21 mouse cellular contexts compared by ENCODE assay signal in genomic region chr11:67047199-67047598, GRCm38 (mm10). TPM values are rescaled to one million over a fixed set of nuclear protein-coding genes. Genes with fewer than 3 reads are reported as not detected.
DNase-seq lines count a peak whose midpoint lies in the region; ATAC-seq and TF ChIP-seq lines count a peak whose summit lies in the region.
"Had no signal": no experiment of that assay in that cellular context is flagged by ENCODE, and none has a peak within 500 bp of the region (broad histone marks: within the 10 kb centered on the region; RNA-seq: fewer than 3 reads in every experiment).

No protein-coding gene starts in this region.

- no peak for TF ChIP-seq CTCF in liver, adult 2 months (IDR thresholded peaks at IDR 0.05; ENCODE audit: low read depth, low read length)
- TF ChIP-seq CTCF in bone marrow macrophage, adult 2 months (IDR thresholded peaks at IDR 0.05; ENCODE audit: low read depth, low read length), result no peak

- H3K9me3 ChIP-seq in liver, embryonic 11.5 days (ENCODE audit: control insufficient read depth, low read length), result no peaks in the 10 kb centered on the region
- H3K9me3 ChIP-seq: embryonic facial prominence, embryonic 15.5 days; forebrain, embryonic 10.5 days; heart, embryonic 15.5 days; hindbrain, embryonic 10.5 days; hindbrain, embryonic 15.5 days had no signal

- H3K27ac ChIP-seq in liver, adult 2 months (replicated peaks; ENCODE audit: insufficient read depth, low read depth, low read length), result peak overlapping the region; percentile 2; the same call in 1 of the 2 replicates
- H3K27ac ChIP-seq in liver, embryonic 11.5 days (ENCODE audit: low read depth, low read length), result no peak overlapping the region
- peak overlapping the region; percentile 73 for H3K27ac ChIP-seq in bone marrow macrophage, adult 2 months (ENCODE audit: insufficient read depth, low read depth, low read length)
- peak overlapping the region; percentile 4; the same call in 1 of the 2 replicates for H3K27ac ChIP-seq in macrophage
- H3K27ac ChIP-seq: embryonic facial prominence, embryonic 15.5 days; forebrain, embryonic 10.5 days; heart, adult 2 months; heart, embryonic 15.5 days; hindbrain, embryonic 10.5 days; hindbrain, embryonic 15.5 days had no signal

- 40% methylated on average over 5 of the region's 5 CpGs for WGBS in liver, adult 2 months
- 82% methylated on average over 5 of the region's 5 CpGs for WGBS in liver, embryonic 11.5 days
- WGBS in macrophage (ENCODE audit: missing documents), result 29% methylated on average over 4 of the region's 5 CpGs

- H3K4me2 ChIP-seq in liver, embryonic 11.5 days, result no peak overlapping the region
- H3K4me2 ChIP-seq: embryonic facial prominence, embryonic 15.5 days; heart, embryonic 11.5 days; heart, embryonic 15.5 days; hindbrain, embryonic 15.5 days had no signal

- no peak overlapping the region for H3K9ac ChIP-seq in liver, adult 2 months (ENCODE audit: low read depth, low read length)
- H3K9ac ChIP-seq in liver, embryonic 11.5 days (ENCODE audit: low read depth, low read length), result no peak overlapping the region
- H3K9ac ChIP-seq: embryonic facial prominence, embryonic 15.5 days; heart, embryonic 15.5 days; hindbrain, embryonic 15.5 days had no signal

- no peaks in the 10 kb centered on the region for H3K27me3 ChIP-seq in liver, adult 2 months (ENCODE audit: control insufficient read depth, insufficient read depth, low read length)
- H3K27me3 ChIP-seq in liver, embryonic 11.5 days (replicated peaks; ENCODE audit: control insufficient read depth, insufficient read depth, low read length), result no peaks in the 10 kb centered on the region
- H3K27me3 ChIP-seq: embryonic facial prominence, embryonic 15.5 days; heart, embryonic 15.5 days; hindbrain, embryonic 15.5 days had no signal

- no peak for TF ChIP-seq POLR2A in liver, adult 2 months (IDR thresholded peaks at IDR 0.05; ENCODE audit: extremely low read depth, insufficient read depth, low read length)
- no peak for TF ChIP-seq POLR2A in bone marrow macrophage, adult 2 months (IDR thresholded peaks at IDR 0.05; ENCODE audit: borderline replicate concordance, low read depth, low read length)

- no peak for ATAC-seq in liver, embryonic 11.5 days (replicated peaks; ENCODE audit: low FRiP score)
- peak; percentile 41; the same call in 1 of the 2 replicates for ATAC-seq in neutrophil, adult 5-6 weeks (ENCODE audit: extremely low read depth, insufficient number of reproducible peaks, low FRiP score, poor library complexity, severe bottlenecking)
- ATAC-seq: forebrain, embryonic 14.5 days had no signal

- H3K36me3 ChIP-seq in liver, adult 2 months (ENCODE audit: control insufficient read depth, insufficient read depth, low read length), result no peaks in the 10 kb centered on the region; the same call in 1 of the 2 replicates
- 0 out of 2 replicates have a peak, but pooled peaks cover 2% of the 10 kb centered on the region for H3K36me3 ChIP-seq in liver, embryonic 11.5 days (ENCODE audit: control insufficient read depth, insufficient read depth, low read length)
- 0 out of 2 replicates have a peak, but pooled peaks cover 5% of the 10 kb centered on the region for H3K36me3 ChIP-seq in macrophage (ENCODE audit: inconsistent target)

- DNase-seq in liver, adult 2 months (ENCODE audit: extremely low read depth, low read depth, low spot score), result peak; percentile 76
- no peak for DNase-seq in liver, embryonic 11.5 days (ENCODE audit: low spot score)
- no peak for DNase-seq in spleen, adult 12 weeks (ENCODE audit: low spot score)
- DNase-seq in cerebellum, postnatal 14 days, result no peak
- DNase-seq: adrenal gland, postnatal 14 days; cerebellum, adult 18-20 months; cerebellum, adult 9-11 months; embryo, embryonic 11 days; heart, adult 2 months; heart, postnatal 14 days had no signal

- H3K79me2 ChIP-seq in liver, adult 2 months (ENCODE audit: control insufficient read depth, insufficient read depth, low read length), result peaks cover 14% of the 10 kb centered on the region; the same call in 1 of the 2 replicates
- H3K79me2 ChIP-seq in macrophage (ENCODE audit: inconsistent target), result peaks cover 75% of the 10 kb centered on the region; the same call in 1 of the 2 replicates

- H3K4me3 ChIP-seq in liver, adult 2 months (ENCODE audit: insufficient read depth, low read depth, low read length), result no peak overlapping the region
- no peak overlapping the region for H3K4me3 ChIP-seq in liver, embryonic 11.5 days (ENCODE audit: low read depth, low read length)
- no peak overlapping the region for H3K4me3 ChIP-seq in bone marrow macrophage, adult 2 months (ENCODE audit: insufficient read depth, low read length)
- H3K4me3 ChIP-seq in macrophage (ENCODE audit: inconsistent target), result no peak overlapping the region
- H3K4me3 ChIP-seq: embryonic facial prominence, embryonic 15.5 days; erythroblast, embryonic 14.5 days; forebrain, embryonic 10.5 days; heart, adult 2 months; heart, embryonic 15.5 days; hindbrain, embryonic 10.5 days; hindbrain, embryonic 15.5 days had no signal

- H3K4me1 ChIP-seq in liver, adult 2 months (ENCODE audit: control insufficient read depth, insufficient read depth, low read length), result peaks cover 27% of the 10 kb centered on the region
- H3K4me1 ChIP-seq in liver, embryonic 11.5 days (replicated peaks; ENCODE audit: control insufficient read depth, insufficient read depth, low read length), result peaks cover 3% of the 10 kb centered on the region
- H3K4me1 ChIP-seq in bone marrow macrophage, adult 2 months (ENCODE audit: control insufficient read depth, insufficient read depth, low read length), result peaks cover 39% of the 10 kb centered on the region

RNA-seq across cellular contexts. Expression of gene Adprm, which starts 5.2 kb away (rescaled TPM):
- 25.2 and 36.5 TPM in 2 replicates for total RNA-seq in liver, adult 2 months (2014; rRNA removed)
- polyA plus RNA-seq in liver, adult 2 months (2012; rRNA removed), result 10.8 and 14.0 TPM in 2 replicates
- polyA plus RNA-seq in liver, embryonic 11.5 days (2014; fragmentation: Nextera tagmentation; extraction: Ambion mirVana), result 17.0 and 18.5 TPM in 2 replicates
- polyA plus RNA-seq in bone marrow macrophage, adult 2 months (2012; ENCODE audit: insufficient read depth, insufficient read length, missing spikeins), result 29.4 and 30.6 TPM in 2 replicates
- 10 to 100 TPM in 22 of 26 experiments, 1 to 10 TPM in 4; 3.4 to 36.2 (median 20.4) TPM for total RNA-seq in macrophage (2018; cell fraction: chromatin; rRNA removed)
- total RNA-seq in macrophage (2018; cell fraction: cytosol; rRNA removed), result 10 to 100 TPM; 10.9 to 28.8 (median 18.9) TPM
- 10 to 100 TPM in 21 of 26 experiments, 1 to 10 TPM in 5; 4.8 to 52.1 (median 27.6) TPM for total RNA-seq in macrophage (2018; cell fraction: nucleus; rRNA removed)
- 15.4 to 24.5 TPM (median 17.3 TPM) in 3 replicates for polyA plus RNA-seq in macrophage (2018)
- 36.1 and 43.3 TPM in 2 replicates for total RNA-seq in neutrophil, adult 5-6 weeks (2017)

RNA-seq across cellular contexts. Expression of gene Sco1, which starts 5.3 kb away (rescaled TPM):
- 10.5 and 11.5 TPM in 2 replicates for total RNA-seq in liver, adult 2 months (2014; rRNA removed)
- 4.8 and 5.5 TPM in 2 replicates for polyA plus RNA-seq in liver, adult 2 months (2012; rRNA removed)
- 18.8 and 20.3 TPM in 2 replicates for polyA plus RNA-seq in liver, embryonic 11.5 days (2014; fragmentation: Nextera tagmentation; extraction: Ambion mirVana)
- 8.7 and 8.8 TPM in 2 replicates for polyA plus RNA-seq in bone marrow macrophage, adult 2 months (2012; ENCODE audit: insufficient read depth, insufficient read length, missing spikeins)
- total RNA-seq in macrophage (2018; cell fraction: chromatin; rRNA removed), result 10 to 100 TPM in 15 of 26 experiments, 1 to 10 TPM in 10, under 1 TPM in 1; 0.97 to 25.9 (median 11.4) TPM
- total RNA-seq in macrophage (2018; cell fraction: cytosol; rRNA removed), result 10 to 100 TPM in 21 of 26 experiments, 1 to 10 TPM in 5; 7.3 to 59.7 (median 20.9) TPM
- total RNA-seq in macrophage (2018; cell fraction: nucleus; rRNA removed), result 10 to 100 TPM in 18 of 26 experiments, 1 to 10 TPM in 8; 1.1 to 50.9 (median 21.2) TPM
- 8.3 to 14.2 TPM (median 13.6 TPM) in 3 replicates for polyA plus RNA-seq in macrophage (2018)
- 9.9 and 14.5 TPM in 2 replicates for total RNA-seq in neutrophil, adult 5-6 weeks (2017)

RNA-seq across cellular contexts. Expression of gene Tmem220, which starts 22.2 kb away (rescaled TPM):
- 6.6 and 8.7 TPM in 2 replicates for total RNA-seq in liver, adult 2 months (2014; rRNA removed)
- polyA plus RNA-seq in liver, adult 2 months (2012; rRNA removed), result 9.5 and 9.9 TPM in 2 replicates
- polyA plus RNA-seq in liver, embryonic 11.5 days (2014; fragmentation: Nextera tagmentation; extraction: Ambion mirVana), result 1.8 and 1.9 TPM in 2 replicates
- polyA plus RNA-seq in bone marrow macrophage, adult 2 months (2012; ENCODE audit: insufficient read depth, insufficient read length, missing spikeins), result 6.7 and 8.1 TPM in 2 replicates
- total RNA-seq in macrophage (2018; cell fraction: chromatin; rRNA removed), result 1 to 10 TPM in 22 of 26 experiments, under 1 TPM in 4; 0.29 to 7.4 (median 3.3) TPM
- 10 to 100 TPM in 12 of 26 experiments, 1 to 10 TPM in 14; 4.2 to 12.4 (median 9.3) TPM for total RNA-seq in macrophage (2018; cell fraction: cytosol; rRNA removed)
- 10 to 100 TPM in 8 of 26 experiments, 1 to 10 TPM in 17, under 1 TPM in 1; 0.92 to 19.4 (median 7.2) TPM for total RNA-seq in macrophage (2018; cell fraction: nucleus; rRNA removed)
- 5.1 to 13.2 TPM (median 8.5 TPM) in 3 replicates for polyA plus RNA-seq in macrophage (2018)
- 1.1 and 2.8 TPM in 2 replicates for total RNA-seq in neutrophil, adult 5-6 weeks (2017)
- polyA plus RNA-seq: erythroblast, embryonic 14.5 days had no signal

RNA-seq across cellular contexts. Expression of gene Myh3, which starts 30.9 kb away (rescaled TPM):
- total RNA-seq in liver, adult 2 months (2014; rRNA removed), result not detected in 2 replicates
- polyA plus RNA-seq in liver, adult 2 months (2012; rRNA removed), result not detected in 2 replicates
- polyA plus RNA-seq in liver, embryonic 11.5 days (2014; fragmentation: Nextera tagmentation; extraction: Ambion mirVana), result 0.38 and 0.78 TPM in 2 replicates
- not detected in 2 replicates for polyA plus RNA-seq in bone marrow macrophage, adult 2 months (2012; ENCODE audit: insufficient read depth, insufficient read length, missing spikeins)
- not detected for total RNA-seq in macrophage (2018; cell fraction: chromatin; rRNA removed)
- under 1 TPM in 4 of 26 experiments, not detected in 22; under 0.01 to 0.04 (median 0.03) TPM for total RNA-seq in macrophage (2018; cell fraction: cytosol; rRNA removed)
- total RNA-seq in macrophage (2018; cell fraction: nucleus; rRNA removed), result not detected
- polyA plus RNA-seq in macrophage (2018), result 0.03 TPM in 1 of 3 replicates, not detected in the others
- not detected in 2 replicates for total RNA-seq in neutrophil, adult 5-6 weeks (2017)
- total RNA-seq: heart, adult 2 months; heart, postnatal 14 days had no signal
- polyA plus RNA-seq: erythroblast, embryonic 14.5 days; heart, adult 2 months had no signal
